Mouse (Mus musculus) MEL-GATA-1-ER (cell line): Measurements from ENCODE around the gene Tead2.
"Not testable (repeated sequence)": the region's sequence is repeated elsewhere in the genome, so short reads cannot be mapped to it uniquely, and the experiment has no call there.

ENCODE experiments used
- DNase-seq: peaks from one replicate; pipeline ENCODE4 v3.0.0-alpha.2; 2012; ENCODE audit warnings: low read depth; ENCODE audit errors: extremely low read depth

Gene Tead2

GRCm38 (mm10) chr7:45228548-45228947 lies 13.0 kb downstream of the Tead2 start:
- DNase-seq: no peak

- DNase-seq: no peak
Observed at GRCm38 (mm10) chr7:45229046-45229445, 13.5 kb downstream of the Tead2 start.

GRCm38 (mm10) chr7:45229459-45230203 lies 14.1 kb downstream of the Tead2 start:
- no peak for DNase-seq

GRCm38 (mm10) chr7:45231192-45231591 lies 15.6 kb downstream of the Tead2 start:
- DNase-seq: no peak

- DNase-seq: no peak
Observed at GRCm38 (mm10) chr7:45231941-45232340, 16.4 kb downstream of the Tead2 start.

- no peak for DNase-seq
Observed at GRCm38 (mm10) chr7:45232716-45233465, 17.3 kb downstream of the Tead2 start.

GRCm38 (mm10) chr7:45233580-45234332 lies 18.2 kb downstream of the Tead2 start:
- no peak for DNase-seq

GRCm38 (mm10) chr7:45234333-45234841 lies 18.8 kb downstream of the Tead2 start:
- no peak for DNase-seq

- no peak for DNase-seq
Observed at GRCm38 (mm10) chr7:45234922-45235571, 19.5 kb downstream of the Tead2 start.

- DNase-seq: no peak
Observed at GRCm38 (mm10) chr7:45235656-45236180, 20.2 kb downstream of the Tead2 start.

GRCm38 (mm10) chr7:45237747-45238699 lies 22.5 kb downstream of the Tead2 start:
- peak; percentile 40 for DNase-seq

- DNase-seq: peak; percentile 87
Observed at GRCm38 (mm10) chr7:45238723-45239496, 23.4 kb downstream of the Tead2 start, which contains the start of gene Cd37. TSS of gene Cd37 (minus strand) at chr7:45239115.

- DNase-seq: no peak
Observed at GRCm38 (mm10) chr7:45240109-45240508, 24.6 kb downstream of the Tead2 start.

- DNase-seq: no peak
Observed at GRCm38 (mm10) chr7:45240633-45241388, 25.3 kb downstream of the Tead2 start, which contains the start of gene Slc6a16. TSS of gene Slc6a16 (plus strand) at chr7:45241085.

GRCm38 (mm10) chr7:45241389-45241749 lies 25.8 kb downstream of the Tead2 start:
- DNase-seq: no peak

GRCm38 (mm10) chr7:45247666-45248065 lies 32.1 kb downstream of the Tead2 start:
- no peak for DNase-seq

GRCm38 (mm10) chr7:45253806-45254205 lies 38.3 kb downstream of the Tead2 start:
- DNase-seq: no peak

- not testable (repeated sequence) for DNase-seq
Observed at GRCm38 (mm10) chr7:45255822-45256221, 40.3 kb downstream of the Tead2 start.
